Mouse (Mus musculus): ENCODE results near the gene Olig3. TPM values are rescaled to one million over a fixed set of nuclear protein-coding genes. Genes with fewer than 3 reads are reported as not detected.

Gene Olig3
- total and polyA plus RNA-seq, 3 experiments = not detected

- TF ChIP-seq ETS1 (conservative IDR thresholded peaks at IDR 0.05; ENCODE audit: low read depth, low read length) (no peak), USF1 (IDR thresholded peaks at IDR 0.05; ENCODE audit: low read depth, low read length) (no peak), ZNF384 (IDR thresholded peaks at IDR 0.05; ENCODE audit: low read depth, low read length) (no peak), TBP (conservative IDR thresholded peaks at IDR 0.05; ENCODE audit: low read depth, low read length) (no peak), CHD1 (IDR thresholded peaks at IDR 0.05; ENCODE audit: low read depth, low read length) (no peak), ZKSCAN1 (IDR thresholded peaks at IDR 0.05; ENCODE audit: borderline replicate concordance, low read depth, low read length) (no peak), SMC3 (IDR thresholded peaks at IDR 0.05; ENCODE audit: low read depth, low read length) (no peak), TCF12 (IDR thresholded peaks at IDR 0.05; ENCODE audit: low read depth, low read length) (no peak), MEF2A (IDR thresholded peaks at IDR 0.05; ENCODE audit: borderline replicate concordance, low read depth, low read length) (no peak), MXI1 (IDR thresholded peaks at IDR 0.05; ENCODE audit: low read depth, low read length) (no peak), CHD2 (IDR thresholded peaks at IDR 0.05; ENCODE audit: low read length) (no peak), EP300 (IDR thresholded peaks at IDR 0.05; ENCODE audit: low read length) (no peak), GABPA (IDR thresholded peaks at IDR 0.05; ENCODE audit: insufficient replicate concordance, low read depth, low read length) (no peak), IRF4 (IDR thresholded peaks at IDR 0.05; ENCODE audit: low read depth, low read length) (no peak), PAX5 (IDR thresholded peaks at IDR 0.05; ENCODE audit: low read length) (no peak)
- H3K27ac ChIP-seq (ENCODE audit: insufficient read depth, low read depth) = no peak overlapping the region
- H3K4me3 ChIP-seq (replicated peaks in 1 of 3; ENCODE audit: low read depth in 2 of 3, low read length in 2 of 3, poor library complexity in 1 of 3) = no peak overlapping the region
- peaks cover 3 to 13% of the 10 kb centered on the region in 2 experiments; a peak in 3 of 4 replicates for H3K4me1 ChIP-seq (ENCODE audit: control insufficient read depth in 1 of 2, insufficient read depth in 2 of 2)
- no peak overlapping the region for H3K4me2 ChIP-seq (ENCODE audit: insufficient read depth, low read depth, poor library complexity, severe bottlenecking)
- H3K9ac ChIP-seq (ENCODE audit: insufficient read depth, low read depth) = no peak overlapping the region
- H3K27me3 ChIP-seq (replicated peaks) = no peaks in the 10 kb centered on the region
- in situ Hi-C loops (cut with MboI; ENCODE audit: low pct_ligation_motif_present, low pct_unique_long_range_greater_than_20kb, low sequenced_read_pairs) = no loop called here
- H3K36me3 ChIP-seq (replicated peaks in 1 of 2; ENCODE audit: control insufficient read depth in 1 of 2, insufficient read depth in 1 of 2, low read length in 1 of 2) = no peaks in the 10 kb centered on the region
- DNase-seq (ENCODE audit: extremely low read depth) = no peak
- H3K9me3 ChIP-seq (replicated peaks; ENCODE audit: low read length) = no peaks in the 10 kb centered on the region
- dilution Hi-C loops (cut with MboI; ENCODE audit: extremely low pct_ligation_motif_present, extremely low pct_unique_long_range_greater_than_20kb, low sequenced_read_pairs) = no loop called here
- no peaks in the 10 kb centered on the region for H3K79me2 ChIP-seq (replicated peaks; ENCODE audit: control insufficient read depth, extremely low read depth, insufficient read depth, poor library complexity, severe bottlenecking)
These were observed 6.5 kb downstream of the Olig3 start for GRCm38 (mm10) chr10:19362861-19363260.

DNA sequence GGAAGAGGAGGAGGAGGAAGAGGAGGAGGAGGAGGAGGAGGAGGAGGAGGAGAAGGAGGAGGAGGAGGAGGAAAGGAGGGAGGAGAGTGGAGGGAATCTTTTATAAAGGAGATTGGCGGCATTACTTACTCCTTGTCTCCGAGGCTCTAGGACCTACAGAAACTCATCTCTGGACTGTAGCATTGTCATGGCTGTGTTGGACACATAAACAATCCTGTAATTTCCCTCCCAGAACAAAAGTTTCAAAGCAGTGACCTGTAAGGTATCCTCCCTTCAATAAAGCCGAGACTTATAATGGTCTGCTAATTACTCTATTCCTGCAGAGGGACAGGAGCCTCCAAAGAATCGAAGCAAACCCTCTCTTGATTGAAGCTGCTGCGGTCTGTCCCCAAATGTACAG lies 7.0 kb downstream of the Olig3 start:
- Histone ChIP-seq H3K79me2 (replicated peaks; ENCODE audit: control insufficient read depth, extremely low read depth, insufficient read depth, poor library complexity, severe bottlenecking) (no peaks in the 10 kb centered on the region), H3K4me2 (ENCODE audit: insufficient read depth, low read depth, poor library complexity, severe bottlenecking) (no peak overlapping the region), H3K9ac (ENCODE audit: insufficient read depth, low read depth) (no peak overlapping the region), H3K27ac (ENCODE audit: insufficient read depth, low read depth) (no peak overlapping the region), H3K27me3 (replicated peaks) (no peaks in the 10 kb centered on the region), H3K36me3 (replicated peaks in 1 of 2; ENCODE audit: control insufficient read depth in 1 of 2, insufficient read depth in 1 of 2, low read length in 1 of 2) (no peaks in the 10 kb centered on the region), H3K9me3 (replicated peaks; ENCODE audit: low read length) (no peaks in the 10 kb centered on the region), H3K4me1 (ENCODE audit: control insufficient read depth in 1 of 2, insufficient read depth in 2 of 2) (peaks cover 3 to 13% of the 10 kb centered on the region in 2 experiments; a peak in 3 of 4 replicates), H3K4me3 (replicated peaks in 1 of 3; ENCODE audit: low read depth in 2 of 3, low read length in 2 of 3, poor library complexity in 1 of 3) (no peak overlapping the region)
- no peak for DNase-seq (ENCODE audit: extremely low read depth)
- dilution Hi-C loops (cut with MboI; ENCODE audit: extremely low pct_ligation_motif_present, extremely low pct_unique_long_range_greater_than_20kb, low sequenced_read_pairs) = no loop called here
- no peak for TF ChIP-seq MAFK (IDR thresholded peaks at IDR 0.05; ENCODE audit: insufficient replicate concordance, low read length)
- no peak for TF ChIP-seq MEF2A (IDR thresholded peaks at IDR 0.05; ENCODE audit: borderline replicate concordance, low read depth, low read length)
- no peak for TF ChIP-seq PAX5 (IDR thresholded peaks at IDR 0.05; ENCODE audit: low read length)
- TF ChIP-seq KAT2A (IDR thresholded peaks at IDR 0.05; ENCODE audit: insufficient replicate concordance, low read length) = no peak
- no peak for TF ChIP-seq RCOR1 (conservative IDR thresholded peaks at IDR 0.05; ENCODE audit: low read depth, low read length)
- no peak for TF ChIP-seq BHLHE40 (IDR thresholded peaks at IDR 0.05; ENCODE audit: low read depth, low read length)
- in situ Hi-C loops (cut with MboI; ENCODE audit: low pct_ligation_motif_present, low pct_unique_long_range_greater_than_20kb, low sequenced_read_pairs) = no loop called here
